Mouse (Mus musculus) hindlimb bud, embryonic 11.5 days (tissue): ENCODE measurements around the gene Nfe2.
"Not testable (repeated sequence)": the region's sequence is repeated elsewhere in the genome, so short reads cannot be mapped to it uniquely, and the experiment has no call there.

ENCODE experiments used
- DNase-seq: peaks from one replicate; pipeline ENCODE4 v3.0.0-alpha.2; 2012; ENCODE audit warnings: low read depth, low spot score; ENCODE audit errors: extremely low spot score

Nfe2 gene

GRCm38 (mm10) chr15:103252660-103253059, 5.5 kb downstream of the Nfe2 start:
- no peak for DNase-seq

GRCm38 (mm10) chr15:103251595-103251994, 6.6 kb downstream of the Nfe2 start:
- DNase-seq: no peak

GRCm38 (mm10) chr15:103250195-103250740, 7.9 kb downstream of the Nfe2 start:
- DNase-seq: no peak

GRCm38 (mm10) chr15:103249511-103249910, 8.7 kb downstream of the Nfe2 start:
- DNase-seq: not testable (repeated sequence)

GRCm38 (mm10) chr15:103248401-103249313, 9.5 kb downstream of the Nfe2 start:
- DNase-seq: no peak

- no peak for DNase-seq
Measured at GRCm38 (mm10) chr15:103247782-103248400, 10.3 kb downstream of the Nfe2 start.

- no peak for DNase-seq
Measured at GRCm38 (mm10) chr15:103247078-103247781, 11.0 kb downstream of the Nfe2 start.

- DNase-seq: no peak
Measured at GRCm38 (mm10) chr15:103245616-103246015, 12.6 kb downstream of the Nfe2 start.

GRCm38 (mm10) chr15:103242885-103243284, 15.3 kb downstream of the Nfe2 start:
- DNase-seq: no peak

GRCm38 (mm10) chr15:103241071-103242018, 16.9 kb downstream of the Nfe2 start:
- not testable (repeated sequence) for DNase-seq

- peak; percentile 99 for DNase-seq
Measured at GRCm38 (mm10) chr15:103240160-103241028, 17.8 kb downstream of the Nfe2 start, which contains the start of gene Hnrnpa1. Gene Hnrnpa1, plus strand, starts transcription at chr15:103240432.

- DNase-seq: peak; percentile 92
Measured at GRCm38 (mm10) chr15:103239685-103240159, 18.5 kb downstream of the Nfe2 start, which contains the start of gene Cbx5. Gene Cbx5, minus strand, starts transcription at chr15:103239816.

- DNase-seq: peak; percentile 90
Measured at GRCm38 (mm10) chr15:103239130-103239684, 19.0 kb downstream of the Nfe2 start.

GRCm38 (mm10) chr15:103237295-103237694, 20.9 kb downstream of the Nfe2 start:
- DNase-seq: no peak

GRCm38 (mm10) chr15:103233119-103233518, 25.1 kb downstream of the Nfe2 start:
- DNase-seq: no peak

- no peak for DNase-seq
Measured at GRCm38 (mm10) chr15:103228904-103229303, 29.3 kb downstream of the Nfe2 start.

- no peak for DNase-seq
Measured at GRCm38 (mm10) chr15:103227572-103227971, 30.6 kb downstream of the Nfe2 start.

- no peak for DNase-seq
Measured at GRCm38 (mm10) chr15:103227022-103227421, 31.2 kb downstream of the Nfe2 start.

- DNase-seq: no peak
Measured at GRCm38 (mm10) chr15:103224161-103224560, 34.0 kb downstream of the Nfe2 start.
